Mouse (Mus musculus) cerebellum, adult 9-10 months (tissue): ENCODE measurements around the gene Uspl1.

Experiments used
- DNase-seq: peaks from one replicate; pipeline ENCODE4 v3.0.0; 2022

Gene Uspl1

GRCm38 (mm10) chr5:149215540-149215939, 31.4 kb downstream of the Uspl1 start:
- no peak for DNase-seq

GRCm38 (mm10) chr5:149217524-149218357, 33.6 kb downstream of the Uspl1 start:
- DNase-seq, result no peak

- DNase-seq, result no peak
Observed at GRCm38 (mm10) chr5:149219493-149219892, 35.3 kb downstream of the Uspl1 start.

- DNase-seq, result no peak
Observed at GRCm38 (mm10) chr5:149221355-149221754, 37.2 kb downstream of the Uspl1 start.

DNA sequence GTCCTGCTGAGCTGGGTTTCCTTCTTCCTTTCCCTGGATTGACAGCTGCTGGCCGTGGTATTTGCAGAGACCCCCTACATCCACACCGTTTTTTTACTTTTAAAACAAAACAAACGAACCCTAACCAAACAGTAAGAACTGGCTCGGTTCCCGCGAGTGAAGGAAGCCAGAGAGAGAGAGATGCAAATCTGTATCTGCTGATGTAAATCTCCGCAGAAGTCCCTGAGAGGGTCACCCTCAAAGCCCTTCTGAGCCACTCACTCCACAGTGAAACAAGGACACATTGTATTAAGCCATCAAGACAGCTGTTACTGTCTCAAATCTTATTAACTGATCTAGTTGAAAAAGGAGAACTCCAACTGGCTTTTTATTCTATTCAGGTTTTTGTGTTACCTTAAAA, 40.5 kb downstream of the Uspl1 start:
- no peak for DNase-seq

DNA sequence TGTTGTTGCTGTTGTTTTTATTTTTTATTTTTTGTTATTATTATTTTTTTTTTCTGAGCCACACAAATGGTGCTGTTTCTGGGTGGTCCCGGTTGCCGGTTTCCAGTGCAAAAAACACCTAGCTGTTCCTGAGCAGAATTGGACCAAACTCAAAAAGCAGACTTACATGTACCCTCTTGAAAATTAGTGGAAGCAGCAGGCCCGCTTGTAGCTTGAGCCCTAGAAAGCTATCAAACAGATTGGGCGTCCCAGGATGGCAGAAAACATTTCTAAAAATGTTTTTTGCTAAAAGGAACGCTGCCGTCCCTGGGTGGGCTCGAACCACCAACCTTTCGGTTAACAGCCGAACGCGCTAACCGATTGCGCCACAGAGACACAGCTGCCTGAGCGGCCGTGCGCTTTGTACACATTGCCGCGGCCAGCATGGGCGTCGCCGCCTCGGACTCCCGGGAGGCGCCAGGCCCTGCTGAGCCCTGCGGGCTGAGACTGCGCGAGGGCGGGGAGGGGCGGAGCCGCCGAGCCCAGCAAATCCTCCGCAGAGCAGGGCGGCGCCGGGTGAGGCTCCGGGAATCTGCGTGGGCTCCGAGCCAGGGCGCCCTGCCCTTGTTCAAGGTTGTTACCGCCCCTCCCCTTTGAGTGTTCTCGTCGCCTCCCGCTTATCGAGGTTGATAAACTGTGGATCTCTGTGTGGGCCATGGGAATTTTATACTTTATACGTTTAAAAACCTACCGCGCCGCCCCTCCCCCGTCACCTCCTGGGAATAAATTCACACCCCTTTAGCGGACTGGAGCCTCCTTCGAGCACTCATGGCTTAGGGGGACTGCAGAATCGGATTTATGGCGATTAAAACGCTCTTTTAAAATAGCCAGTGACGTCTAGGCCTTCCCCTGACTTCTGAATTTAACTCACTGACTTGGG, 44.8 kb downstream of the Uspl1 start:
- DNase-seq, result peak; percentile 91

DNA sequence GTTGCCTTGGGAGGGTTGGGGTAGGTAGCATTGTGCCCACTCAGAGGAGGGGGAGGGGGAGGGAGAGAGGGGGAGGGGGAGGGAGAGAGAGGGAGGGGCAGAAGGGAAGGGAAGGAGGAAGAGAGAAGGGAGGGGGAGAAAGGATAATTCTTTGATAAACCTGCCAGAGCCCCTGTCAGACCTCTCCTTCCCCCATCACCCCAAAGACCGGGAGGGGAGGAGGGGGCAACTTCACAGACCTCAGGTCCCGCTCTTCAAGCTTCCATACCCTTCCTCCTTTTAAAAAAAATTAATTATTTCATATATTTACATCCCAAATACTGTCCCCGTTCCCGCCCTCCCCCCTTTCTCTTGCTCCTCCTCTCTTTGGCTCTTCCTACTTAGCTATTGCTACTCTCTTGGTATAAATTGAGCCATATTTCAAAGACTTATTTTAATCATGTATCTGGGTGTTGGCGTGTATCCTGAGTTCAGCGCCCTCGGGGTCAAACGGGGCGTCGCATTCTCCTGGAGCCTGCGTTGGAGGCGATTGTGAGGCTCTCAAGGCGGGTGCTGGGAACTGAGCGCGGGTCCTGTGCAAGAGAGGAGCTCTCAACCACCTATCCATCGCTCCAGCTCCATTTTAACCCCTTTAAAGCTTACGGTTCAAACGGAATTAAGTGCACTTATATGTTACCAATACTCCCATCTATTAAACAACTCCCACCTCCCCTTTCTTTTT, 45.6 kb downstream of the Uspl1 start:
- DNase-seq, result peak; percentile 39

DNA sequence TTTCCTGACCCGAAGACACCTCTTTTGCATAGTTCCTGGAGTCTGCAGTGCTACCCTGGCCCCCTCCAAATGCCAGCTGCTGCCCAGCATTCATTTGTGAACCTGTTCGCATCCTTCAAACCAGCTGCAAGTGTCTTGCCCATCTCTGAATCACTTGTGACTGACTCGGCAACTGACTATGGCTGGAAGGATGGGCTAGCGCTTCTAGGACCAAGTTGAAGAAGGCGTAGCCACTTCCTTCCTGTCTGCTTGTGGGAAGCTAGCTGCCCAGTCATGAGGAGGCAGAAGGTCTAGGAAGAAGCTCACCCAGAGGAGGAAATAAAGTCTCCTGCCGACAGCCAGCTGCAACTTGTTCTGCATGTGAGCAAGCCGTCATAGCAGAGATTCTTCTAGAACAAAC, 50.9 kb downstream of the Uspl1 start:
- no peak for DNase-seq

DNA sequence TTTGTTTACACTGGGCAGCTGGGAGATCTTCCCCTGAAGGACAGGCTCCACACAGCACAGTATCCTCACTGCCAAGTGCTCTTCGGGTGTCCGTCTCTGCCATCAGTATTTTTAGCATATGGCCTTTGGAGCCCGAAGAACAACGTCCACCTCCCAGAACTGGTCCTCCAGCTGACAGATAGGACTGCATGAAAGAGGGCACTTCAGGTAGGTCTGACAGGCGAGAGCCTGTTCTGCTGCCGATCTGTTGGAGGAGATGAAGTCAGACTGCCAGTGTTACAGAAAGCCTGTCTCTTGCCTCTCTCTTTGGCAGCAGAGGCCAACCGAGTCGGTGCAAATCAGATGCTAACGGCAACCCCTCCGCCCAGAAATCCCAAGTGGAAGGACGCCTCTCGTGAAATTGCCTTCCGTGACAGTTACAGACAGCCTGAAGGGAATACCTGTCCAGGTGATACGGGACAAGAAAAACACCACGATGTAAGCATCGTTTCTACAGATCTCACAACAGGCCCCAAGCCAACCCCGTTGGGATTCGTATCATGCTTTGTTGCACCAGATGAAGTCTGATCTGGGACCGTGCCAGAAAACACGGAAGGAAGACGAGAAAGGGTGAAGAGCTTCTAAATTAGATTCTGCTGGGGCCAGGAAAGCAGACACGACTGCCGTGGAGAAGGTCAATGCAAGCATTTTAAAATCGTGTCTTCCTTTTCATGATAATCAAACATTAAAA, 53.2 kb downstream of the Uspl1 start:
- DNase-seq, result peak; percentile 66

DNA sequence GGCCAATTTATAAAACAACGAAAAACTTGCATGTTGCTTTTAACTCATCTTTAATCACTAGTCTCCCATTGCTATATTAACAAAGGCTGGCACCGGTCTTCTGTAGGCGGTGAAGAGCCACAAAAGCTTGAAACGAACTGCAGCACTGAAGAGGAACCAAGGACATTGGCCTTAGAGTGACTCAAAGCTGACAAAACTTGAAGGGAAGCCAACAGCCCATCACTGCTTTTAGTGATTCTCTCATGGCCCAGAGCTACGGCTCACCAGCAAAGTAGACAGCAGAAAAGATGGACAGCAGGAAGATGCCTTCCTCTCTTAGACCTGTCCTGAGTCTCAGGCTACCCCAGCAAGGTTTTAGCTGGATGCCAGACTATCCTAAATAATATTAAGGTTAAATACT, 58.3 kb downstream of the Uspl1 start:
- DNase-seq, result no peak

GRCm38 (mm10) chr5:149243053-149243452, 58.9 kb downstream of the Uspl1 start:
- no peak for DNase-seq

GRCm38 (mm10) chr5:149245391-149245964, 61.3 kb downstream of the Uspl1 start:
- DNase-seq, result no peak

DNA sequence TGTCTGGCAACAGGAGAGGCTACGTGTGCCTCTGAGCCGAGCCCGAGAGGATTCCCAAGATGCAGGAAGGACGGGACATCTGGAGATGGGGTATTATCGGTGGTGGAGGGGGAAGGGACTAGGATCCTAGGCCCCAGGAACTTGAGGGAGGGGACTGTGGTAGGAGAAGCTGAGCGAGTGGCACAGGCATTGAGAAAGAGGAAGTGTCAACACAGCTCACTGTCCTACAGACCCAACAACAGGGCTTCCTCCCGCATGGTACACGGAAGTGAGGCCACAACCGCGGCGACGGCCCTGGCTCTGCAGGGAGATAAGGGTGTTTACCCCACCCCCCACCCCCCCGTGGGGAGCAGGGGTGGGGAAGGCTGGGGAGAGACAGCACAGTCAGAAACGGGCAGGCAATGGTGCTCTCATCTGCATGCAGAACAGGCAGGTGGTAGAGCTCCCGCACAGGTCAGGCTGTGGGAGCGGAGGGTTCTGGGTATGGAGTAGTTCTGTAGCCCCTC, 61.9 kb downstream of the Uspl1 start:
- DNase-seq, result no peak

GRCm38 (mm10) chr5:149247047-149247904, 63.1 kb downstream of the Uspl1 start:
- no peak for DNase-seq

DNA sequence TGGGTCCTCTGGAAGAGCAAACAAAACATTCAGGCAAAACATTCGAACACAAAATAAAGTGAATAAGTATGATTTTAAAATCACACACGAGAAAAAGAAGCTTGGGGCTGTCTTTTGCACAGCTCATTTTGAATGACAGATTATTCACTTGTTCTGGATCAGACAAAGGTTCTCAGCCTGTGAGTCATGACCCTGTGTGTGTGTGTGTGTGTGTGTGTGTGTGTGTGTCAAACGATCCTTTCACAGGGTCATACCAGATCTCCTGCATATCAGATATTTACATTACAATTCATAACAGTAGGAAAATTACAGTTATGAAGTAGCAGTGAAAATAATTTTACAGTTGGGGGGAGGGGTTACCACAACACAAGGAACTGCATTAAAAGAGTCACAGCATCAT, 68.2 kb downstream of the Uspl1 start:
- no peak for DNase-seq

DNA sequence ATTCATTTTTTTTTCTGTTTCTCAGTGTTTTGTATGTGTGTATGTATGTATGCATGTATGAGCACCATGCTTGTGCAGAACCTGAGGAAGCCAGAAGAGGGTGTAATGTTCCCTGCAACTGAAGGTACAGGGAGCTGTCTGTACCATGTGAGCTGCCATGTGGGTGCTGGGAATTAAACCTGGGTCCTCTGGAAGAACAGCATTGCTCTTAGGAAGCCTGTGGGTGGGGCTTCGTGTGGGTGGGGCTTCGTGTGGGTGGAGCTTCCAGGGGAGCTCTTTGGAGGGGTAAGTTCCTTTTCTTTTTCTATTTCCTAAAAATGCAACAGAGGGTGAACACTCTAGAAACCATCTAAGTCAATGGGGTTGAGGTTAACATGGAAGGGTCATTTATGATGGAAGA, 69.3 kb downstream of the Uspl1 start:
- no peak for DNase-seq

GRCm38 (mm10) chr5:149255522-149255921, 71.4 kb downstream of the Uspl1 start:
- DNase-seq, result no peak

GRCm38 (mm10) chr5:149257518-149258281, 73.5 kb downstream of the Uspl1 start:
- no peak for DNase-seq

DNA sequence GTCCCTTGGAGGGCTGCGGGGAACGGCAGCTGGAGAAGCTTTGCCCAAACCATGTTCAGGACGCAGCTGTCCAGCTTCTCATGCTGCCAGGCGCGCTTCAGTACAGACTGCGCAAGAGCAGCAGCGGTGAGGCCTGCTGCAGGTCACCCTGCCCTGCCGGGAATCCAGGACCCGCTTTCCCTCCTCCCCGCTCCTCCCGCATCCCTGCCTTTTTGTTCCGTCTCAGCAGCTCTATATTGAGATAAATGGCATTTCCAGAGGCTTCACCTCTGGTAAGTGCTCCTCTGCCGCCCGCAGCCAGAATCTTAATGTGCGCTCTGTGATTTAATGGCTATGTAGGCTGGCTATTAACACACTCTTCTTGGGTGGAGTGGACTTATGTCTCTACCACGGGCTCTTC, 74.9 kb downstream of the Uspl1 start:
- no peak for DNase-seq

DNA sequence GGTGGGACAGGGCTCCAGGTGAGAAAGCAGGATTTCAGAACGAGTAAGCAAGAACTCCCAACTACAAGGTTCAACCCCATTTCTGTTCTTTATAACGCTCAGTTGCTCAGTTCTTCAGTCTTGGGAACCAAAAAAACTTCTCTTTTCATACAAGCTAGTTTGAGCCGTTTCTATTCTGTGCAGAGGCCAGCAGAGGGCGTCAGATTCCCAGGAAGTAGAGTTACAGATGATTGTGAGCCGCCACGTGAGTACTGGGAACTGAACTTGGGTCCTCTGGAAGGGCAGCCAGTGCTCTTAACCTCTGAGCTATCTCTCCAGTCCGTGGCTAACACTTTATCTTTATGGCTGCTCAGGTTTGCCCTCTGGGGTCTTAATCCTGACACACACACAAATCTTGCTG, 77.3 kb downstream of the Uspl1 start:
- DNase-seq, result no peak
